Mouse (Mus musculus): ENCODE measurements around the gene Zfp648. TPM values are rescaled to one million over a fixed set of nuclear protein-coding genes. Genes with fewer than 3 reads are reported as not detected.
A peak's percentile ranks its signal among the peaks of the same experiment; 100 is the strongest.

Zfp648 gene
- polyA plus RNA-seq, 1 experiment from 2014 or later: not detected

DNA sequence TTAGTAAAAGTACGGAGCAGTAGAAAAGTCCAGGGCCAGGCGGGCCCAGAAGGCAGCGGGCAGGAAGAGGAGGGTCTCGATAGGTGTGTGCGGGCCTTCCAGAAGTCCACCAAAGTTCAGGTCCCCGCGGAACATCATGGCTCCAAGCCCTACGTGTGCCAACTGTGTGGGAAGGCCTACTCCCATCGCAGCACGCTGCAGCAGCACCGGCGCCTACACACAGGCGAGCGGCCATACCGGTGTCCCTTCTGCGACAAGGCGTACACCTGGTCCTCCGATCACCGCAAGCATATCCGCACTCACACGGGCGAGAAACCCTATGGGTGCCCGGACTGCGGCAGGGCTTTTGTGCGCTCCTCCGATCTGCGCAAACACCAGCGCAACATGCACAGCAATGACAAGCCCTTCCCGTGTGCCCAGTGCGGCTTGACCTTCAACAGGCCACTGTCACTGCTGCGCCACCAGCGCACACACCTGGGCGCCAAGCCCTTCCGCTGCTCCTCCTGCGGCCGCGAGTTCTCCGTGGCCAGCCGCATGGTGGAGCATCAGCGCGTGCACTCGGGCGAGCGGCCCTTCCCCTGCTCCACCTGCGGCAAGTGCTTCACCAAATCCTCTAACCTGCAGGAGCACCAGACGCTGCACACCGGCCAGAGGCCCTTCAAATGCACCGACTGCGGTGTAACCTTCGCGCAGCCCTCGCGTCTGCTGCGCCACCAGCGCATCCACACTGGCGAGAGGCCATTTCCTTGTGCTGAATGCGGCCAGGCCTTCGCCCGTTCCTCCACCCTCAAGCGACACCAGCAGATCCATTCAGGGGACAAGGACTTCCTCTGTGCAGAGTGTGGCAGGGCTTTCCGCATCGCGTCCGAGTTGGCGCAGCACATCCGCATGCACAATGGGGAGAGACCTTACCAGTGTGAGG lies 3.9 kb downstream of the Zfp648 start:
- 10% methylated on average over 66 of the region's 66 CpGs for WGBS
- no peaks in the 10 kb centered on the region for H3K4me1 ChIP-seq (ENCODE audit: insufficient read depth, low read depth, low read length)
- no peaks in the 10 kb centered on the region for H3K9me3 ChIP-seq (ENCODE audit: low read length)
- DNase-seq (ENCODE audit: low spot score): no peak
- H3K9ac ChIP-seq (replicated peaks; ENCODE audit: low read depth): no peak overlapping the region
- ATAC-seq: peak; percentile 41
- peak overlapping the region; percentile 42; the same call in 1 of the 2 replicates for H3K4me2 ChIP-seq (replicated peaks; ENCODE audit: low read depth, low read length)
- TF ChIP-seq EP300 (IDR thresholded peaks at IDR 0.05): no peak
- TF ChIP-seq CTCF (IDR thresholded peaks at IDR 0.05): no peak
- no peak overlapping the region; the same call in 1 of the 2 replicates for H3K4me3 ChIP-seq (ENCODE audit: low read depth, low read length)
- H3K27me3 ChIP-seq (replicated peaks; ENCODE audit: insufficient read depth, low read length): peaks cover 19% of the 10 kb centered on the region
- no peaks in the 10 kb centered on the region for H3K36me3 ChIP-seq (ENCODE audit: insufficient read depth, low read length)
- H3K27ac ChIP-seq (ENCODE audit: low read length): no peak overlapping the region

DNA sequence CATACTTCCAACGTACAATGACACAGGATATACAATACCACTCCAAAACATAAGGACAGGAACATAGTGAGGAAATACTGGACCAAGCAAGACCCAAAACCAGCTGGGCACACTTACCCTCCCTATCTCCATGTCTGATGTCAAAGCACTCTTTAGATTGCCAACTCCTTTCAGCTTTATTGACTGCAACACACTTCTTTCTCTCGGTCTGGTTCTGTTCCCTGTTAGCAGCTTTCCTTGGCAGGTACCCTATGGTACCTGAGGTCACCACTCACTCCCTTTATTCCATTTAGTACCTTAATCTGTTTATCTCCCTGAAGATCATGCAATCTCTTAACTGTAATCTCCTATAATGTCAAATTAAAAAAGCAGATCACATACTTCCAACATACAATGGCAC lies 19.0 kb downstream of the Zfp648 start:
- no peak for TF ChIP-seq EP300 (IDR thresholded peaks at IDR 0.05)
- no peak for TF ChIP-seq CTCF (IDR thresholded peaks at IDR 0.05)
- DNase-seq (ENCODE audit: low spot score) (no peak), ATAC-seq (no peak)
- Histone ChIP-seq H3K4me2 (replicated peaks; ENCODE audit: low read depth, low read length) (no peak overlapping the region), H3K27ac (ENCODE audit: low read length) (no peak overlapping the region), H3K27me3 (replicated peaks; ENCODE audit: insufficient read depth, low read length) (no peaks in the 10 kb centered on the region), H3K9ac (replicated peaks; ENCODE audit: low read depth) (no peak overlapping the region), H3K4me1 (ENCODE audit: insufficient read depth, low read depth, low read length) (no peaks in the 10 kb centered on the region), H3K4me3 (ENCODE audit: low read depth, low read length) (no peak overlapping the region), H3K36me3 (ENCODE audit: insufficient read depth, low read length) (no peaks in the 10 kb centered on the region), H3K9me3 (ENCODE audit: low read length) (no peaks in the 10 kb centered on the region)
- WGBS: 78% methylated on average over 2 of the region's 2 CpGs

DNA sequence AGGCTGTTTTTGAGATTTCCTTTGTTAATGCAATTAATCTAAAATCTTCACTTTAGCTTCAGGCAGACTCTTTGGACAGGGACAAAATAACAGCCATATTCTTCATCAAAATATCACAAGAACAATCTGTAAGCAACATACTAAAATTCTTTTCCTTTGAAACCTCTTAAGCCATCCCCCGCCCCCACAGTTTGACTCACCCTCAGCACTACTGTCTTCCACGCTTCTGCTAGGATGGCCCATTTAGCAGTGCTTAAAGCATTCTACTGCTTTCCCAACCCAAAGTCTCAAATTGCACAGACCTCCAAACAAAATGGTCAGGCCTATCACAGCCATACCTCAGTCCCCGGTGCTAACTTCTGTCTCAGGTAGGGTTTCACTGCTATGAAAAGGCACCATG lies 19.6 kb downstream of the Zfp648 start:
- no peak for ATAC-seq
- no peaks in the 10 kb centered on the region for H3K36me3 ChIP-seq (ENCODE audit: insufficient read depth, low read length)

DNA sequence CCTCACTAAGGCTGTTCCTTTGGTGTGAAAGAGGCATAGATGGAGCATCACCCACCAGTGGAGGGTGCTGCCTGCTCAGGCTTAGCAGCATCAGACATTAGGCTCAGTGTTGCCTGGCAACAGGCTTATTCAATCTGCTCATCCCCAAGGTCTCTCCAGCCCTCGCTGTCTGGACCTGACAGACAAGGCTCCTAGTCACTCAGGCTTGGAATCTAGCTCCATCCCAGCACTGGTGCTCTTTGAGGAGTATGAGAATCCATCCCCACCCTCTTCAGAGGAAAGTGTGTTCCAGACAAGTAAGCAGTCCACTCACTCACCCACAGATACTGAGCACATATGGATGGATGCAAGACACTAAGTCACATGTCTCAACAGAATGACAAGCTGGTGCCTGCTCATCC lies 22.8 kb downstream of the Zfp648 start:
- DNase-seq (ENCODE audit: low spot score): no peak
- Histone ChIP-seq H3K36me3 (ENCODE audit: insufficient read depth, low read length) (no peaks in the 10 kb centered on the region), H3K4me1 (ENCODE audit: insufficient read depth, low read depth, low read length) (no peaks in the 10 kb centered on the region), H3K27me3 (replicated peaks; ENCODE audit: insufficient read depth, low read length) (no peaks in the 10 kb centered on the region), H3K4me3 (ENCODE audit: low read depth, low read length) (no peak overlapping the region), H3K9ac (replicated peaks; ENCODE audit: low read depth) (no peak overlapping the region), H3K9me3 (ENCODE audit: low read length) (no peaks in the 10 kb centered on the region), H3K4me2 (replicated peaks; ENCODE audit: low read depth, low read length) (no peak overlapping the region), H3K27ac (ENCODE audit: low read length) (no peak overlapping the region)
- no peak for ATAC-seq
- WGBS: 27% methylated on average over 1 of the region's 1 CpGs
- TF ChIP-seq CTCF (IDR thresholded peaks at IDR 0.05) (no peak), EP300 (IDR thresholded peaks at IDR 0.05) (no peak)

More for the DNA sequence above, 19.6 kb downstream of the Zfp648 start:
- 89% methylated on average over 3 of the region's 3 CpGs for WGBS
- no peak for DNase-seq (ENCODE audit: low spot score)
- H3K27me3 ChIP-seq (replicated peaks; ENCODE audit: insufficient read depth, low read length): no peaks in the 10 kb centered on the region
- H3K9ac ChIP-seq (replicated peaks; ENCODE audit: low read depth): no peak overlapping the region
- no peak for TF ChIP-seq EP300 (IDR thresholded peaks at IDR 0.05)
- no peak overlapping the region for H3K27ac ChIP-seq (ENCODE audit: low read length)
- H3K4me1 ChIP-seq (ENCODE audit: insufficient read depth, low read depth, low read length): no peaks in the 10 kb centered on the region
- H3K4me2 ChIP-seq (replicated peaks; ENCODE audit: low read depth, low read length): no peak overlapping the region
- H3K4me3 ChIP-seq (ENCODE audit: low read depth, low read length): no peak overlapping the region
- H3K9me3 ChIP-seq (ENCODE audit: low read length): no peaks in the 10 kb centered on the region

DNA sequence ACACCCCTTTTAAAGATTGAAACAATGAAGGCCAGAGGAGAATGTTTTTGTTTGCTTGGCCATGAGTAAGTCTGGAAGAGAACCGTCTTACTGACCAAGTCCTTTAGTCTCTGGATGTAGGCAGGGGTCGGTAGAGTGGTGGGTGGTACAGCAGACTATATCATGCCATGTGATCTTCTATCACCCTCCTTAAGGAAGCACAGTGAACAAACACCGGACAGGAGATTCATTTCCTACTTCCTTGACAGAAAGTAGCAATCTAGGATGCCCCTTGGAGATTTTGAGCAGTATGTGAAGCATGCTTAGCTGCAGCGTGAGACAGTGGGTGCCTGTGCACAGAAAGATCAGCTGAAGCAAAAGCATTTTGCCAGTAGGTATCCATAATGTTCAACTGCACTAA lies 31.6 kb downstream of the Zfp648 start:
- H3K9ac ChIP-seq (replicated peaks; ENCODE audit: low read depth): no peak overlapping the region
- TF ChIP-seq CTCF (IDR thresholded peaks at IDR 0.05): no peak
- TF ChIP-seq EP300 (IDR thresholded peaks at IDR 0.05): peak; percentile 82
- DNase-seq (ENCODE audit: low spot score): peak; percentile 30
- no peaks in the 10 kb centered on the region for H3K27me3 ChIP-seq (replicated peaks; ENCODE audit: insufficient read depth, low read length)
- no peaks in the 10 kb centered on the region for H3K4me1 ChIP-seq (ENCODE audit: insufficient read depth, low read depth, low read length)
- H3K36me3 ChIP-seq (ENCODE audit: insufficient read depth, low read length): no peaks in the 10 kb centered on the region
- no peak overlapping the region for H3K27ac ChIP-seq (ENCODE audit: low read length)
- 52% methylated on average over 4 of the region's 4 CpGs for WGBS
- H3K4me2 ChIP-seq (replicated peaks; ENCODE audit: low read depth, low read length): no peak overlapping the region
- H3K9me3 ChIP-seq (ENCODE audit: low read length): no peaks in the 10 kb centered on the region
- no peak overlapping the region for H3K4me3 ChIP-seq (ENCODE audit: low read depth, low read length)
- peak; percentile 86 for ATAC-seq

DNA sequence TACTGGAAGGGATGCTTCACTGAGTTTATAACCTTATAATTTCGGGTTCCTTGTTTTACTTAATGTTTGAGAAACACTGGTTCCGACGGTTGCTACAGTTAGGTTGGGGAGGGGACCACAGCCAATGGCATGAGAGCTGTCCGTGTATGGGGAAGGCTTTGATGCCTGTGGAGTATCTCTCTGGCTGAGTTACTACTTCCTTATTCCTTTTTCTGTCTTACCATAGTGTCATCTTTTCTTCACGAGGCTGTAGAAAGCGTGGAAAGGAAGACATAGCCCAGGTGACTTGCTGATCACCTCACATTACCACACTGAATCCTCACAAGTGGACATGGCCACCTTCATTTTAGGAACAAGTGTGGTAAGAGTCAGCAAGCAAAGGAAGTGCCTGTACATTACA lies 32.0 kb downstream of the Zfp648 start:
- Histone ChIP-seq H3K4me1 (ENCODE audit: insufficient read depth, low read depth, low read length) (no peaks in the 10 kb centered on the region), H3K9me3 (ENCODE audit: low read length) (no peaks in the 10 kb centered on the region), H3K27ac (ENCODE audit: low read length) (no peak overlapping the region), H3K9ac (replicated peaks; ENCODE audit: low read depth) (no peak overlapping the region), H3K27me3 (replicated peaks; ENCODE audit: insufficient read depth, low read length) (no peaks in the 10 kb centered on the region), H3K36me3 (ENCODE audit: insufficient read depth, low read length) (no peaks in the 10 kb centered on the region), H3K4me3 (ENCODE audit: low read depth, low read length) (no peak overlapping the region), H3K4me2 (replicated peaks; ENCODE audit: low read depth, low read length) (no peak overlapping the region)
- TF ChIP-seq CTCF (IDR thresholded peaks at IDR 0.05): no peak
- TF ChIP-seq EP300 (IDR thresholded peaks at IDR 0.05): no peak
- no peak for DNase-seq (ENCODE audit: low spot score)
- 57% methylated on average over 6 of the region's 6 CpGs for WGBS
- ATAC-seq: no peak
